Mouse (Mus musculus) liver, adult (tissue): ENCODE data around the gene Abr.

ENCODE experiments used
- GATA4 ChIP-seq: IDR thresholded peaks from 2 replicates; pipeline ENCODE4 v1.6.1; 2014; ENCODE audit warnings: mild to moderate bottlenecking, low read length; ENCODE audit not compliant: insufficient replicate concordance

Gene Abr

GRCm38 (mm10) chr11:76454492-76454891 lies 167.6 kb downstream of the Abr start:
- TF ChIP-seq GATA4: no peak

- no peak for TF ChIP-seq GATA4
Observed at GRCm38 (mm10) chr11:76450202-76450561, 171.9 kb downstream of the Abr start.

GRCm38 (mm10) chr11:76449520-76450201 lies 172.5 kb downstream of the Abr start:
- no peak for TF ChIP-seq GATA4

- no peak for TF ChIP-seq GATA4
Observed at GRCm38 (mm10) chr11:76446251-76446650, 175.9 kb downstream of the Abr start.

- TF ChIP-seq GATA4: no peak
Observed at GRCm38 (mm10) chr11:76445459-76445858, 176.7 kb downstream of the Abr start.

GRCm38 (mm10) chr11:76439666-76440065 lies 182.4 kb downstream of the Abr start:
- no peak for TF ChIP-seq GATA4

- no peak for TF ChIP-seq GATA4
Observed at GRCm38 (mm10) chr11:76436864-76437437, 185.2 kb downstream of the Abr start.

GRCm38 (mm10) chr11:76436009-76436408 lies 186.1 kb downstream of the Abr start:
- TF ChIP-seq GATA4: no peak

GRCm38 (mm10) chr11:76429966-76430631 lies 192.0 kb downstream of the Abr start:
- TF ChIP-seq GATA4: no peak

GRCm38 (mm10) chr11:76429556-76429955 lies 192.6 kb downstream of the Abr start:
- TF ChIP-seq GATA4: no peak

- TF ChIP-seq GATA4: no peak
Observed at GRCm38 (mm10) chr11:76429046-76429445, 193.1 kb downstream of the Abr start.

GRCm38 (mm10) chr11:76427781-76428180 lies 194.3 kb downstream of the Abr start:
- TF ChIP-seq GATA4: no peak

GRCm38 (mm10) chr11:76425749-76426148 lies 196.4 kb downstream of the Abr start:
- no peak for TF ChIP-seq GATA4

- TF ChIP-seq GATA4: no peak
Observed at GRCm38 (mm10) chr11:76420896-76421295, 201.2 kb downstream of the Abr start.

- no peak for TF ChIP-seq GATA4
Observed at GRCm38 (mm10) chr11:76419179-76419578, 202.9 kb downstream of the Abr start.

- no peak for TF ChIP-seq GATA4
Observed at GRCm38 (mm10) chr11:76418423-76418822, 203.7 kb downstream of the Abr start.

GRCm38 (mm10) chr11:76415985-76416384 lies 206.1 kb downstream of the Abr start:
- no peak for TF ChIP-seq GATA4

- no peak for TF ChIP-seq GATA4
Observed at GRCm38 (mm10) chr11:76415001-76415400, 207.1 kb downstream of the Abr start.
